Mouse (Mus musculus): ENCODE results near the gene Gm13023.
"Not testable (repeated sequence)": the region's sequence is repeated elsewhere in the genome, so short reads cannot be mapped to it uniquely, and the experiment has no call there.

The Gm13023 gene

GRCm38 (mm10) chr4:143789052-143789451, at the start of gene Gm13023:
Gene Gm13023 (plus strand): TSS chr4:143789352.
- not testable (repeated sequence) for DNase-seq (ENCODE audit: inconsistent age in 2 of 2, low spot score in 1 of 2)

GRCm38 (mm10) chr4:143815993-143816392, 26.8 kb downstream of the Gm13023 start, which contains the start of gene Gm13084:
Gene Gm13084 (minus strand): TSS chr4:143816093.
- DNase-seq (ENCODE audit: inconsistent age in 2 of 2, low spot score in 1 of 2): no peak

Measured in adrenal gland, adult (tissue).